Mouse (Mus musculus) embryonic facial prominence, embryonic 10.5 days (tissue): ENCODE results near the gene Zfp784. TPM values are rescaled to one million over a fixed set of nuclear protein-coding genes. Genes with fewer than 3 reads are reported as not detected.

Source experiments
- DNase-seq: peaks from one replicate; pipeline ENCODE4 v3.0.0-alpha.2; 2017; ENCODE audit warnings: low spot score
- H3K27ac ChIP-seq: fragments of 300-500 bp; sonication (generic); replicated peaks from 2 replicates; pipeline ENCODE4 v1.5.1; 2016; ENCODE audit warnings: mild to moderate bottlenecking
- H3K27me3 ChIP-seq: fragments of 300-500 bp; sonication (generic); replicated peaks from 2 replicates; pipeline ENCODE4 v1.6.1; 2016; ENCODE audit warnings: low read depth, mild to moderate bottlenecking; ENCODE audit not compliant: poor library complexity, severe bottlenecking
- H3K36me3 ChIP-seq: fragments of 300-500 bp; sonication (generic); replicated peaks from 2 replicates; pipeline ENCODE4 v1.6.1; 2016; ENCODE audit warnings: mild to moderate bottlenecking, moderate library complexity
- H3K4me1 ChIP-seq: fragments of 300-500 bp; sonication (generic); 2 replicates; pipeline ENCODE4 v1.6.1; 2016
- H3K4me3 ChIP-seq: fragments of 300-500 bp; sonication (generic); 2 replicates; pipeline ENCODE4 v1.5.1; 2016; ENCODE audit warnings: mild to moderate bottlenecking, moderate library complexity
- H3K9me3 ChIP-seq: fragments of 300-500 bp; sonication (generic); 2 replicates; pipeline ENCODE4 v1.6.1; 2016; ENCODE audit warnings: mild to moderate bottlenecking
- WGBS: fragments of 180-500 bp; shearing (Covaris S2); methylation state at CpG from one replicate; pipeline ENCODE4 v1.1.7; 2016; 5-methylcytosine and 5-hydroxymethylcytosine counted together
- polyA plus RNA-seq: library from polyadenylated mRNA; unstranded; fragments of >200 nt; fragmentation: Nextera tagmentation; extraction: Ambion mirVana; gene quantifications from 2 replicates; pipeline ENCODE4 v1.2.1, GENCODE M21; 2016

The Zfp784 gene
- polyA plus RNA-seq, 1 experiment from 2014 or later = 2.7 TPM

- Histone ChIP-seq H3K27ac (no peak overlapping the region), H3K4me3 (no peak overlapping the region), H3K27me3 (no peaks in the 10 kb centered on the region), H3K36me3 (peaks cover 99% of the 10 kb centered on the region), H3K9me3 (no peaks in the 10 kb centered on the region), H3K4me1 (no peaks in the 10 kb centered on the region)
- no peak for DNase-seq
- WGBS = 88% methylated on average over 1 of the region's 1 CpGs
These were observed 35.3 kb upstream of the Zfp784 start for GRCm38 (mm10) chr7:5073586-5073985.

DNA sequence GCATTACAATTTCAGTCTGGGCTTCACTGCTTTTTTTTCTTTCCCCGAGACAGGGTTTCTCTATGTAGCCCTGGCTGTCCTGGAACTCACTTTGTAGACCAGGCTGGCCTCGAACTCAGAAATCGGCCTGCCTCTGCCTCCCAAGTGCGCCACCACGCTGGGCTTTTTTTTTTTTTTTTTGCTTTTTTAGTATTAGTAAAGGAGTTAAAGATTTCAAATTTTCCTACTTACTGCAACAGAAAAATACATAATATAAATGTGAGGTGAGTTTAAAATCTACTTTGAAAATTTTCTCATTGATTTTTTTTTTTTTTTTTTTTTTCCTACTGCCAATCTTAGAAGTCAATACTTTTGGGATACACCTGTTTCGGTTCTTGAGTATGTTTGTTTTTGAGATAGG is 26.6 kb upstream of the Zfp784 start:
- Histone ChIP-seq H3K27ac (no peak overlapping the region), H3K9me3 (no peaks in the 10 kb centered on the region), H3K27me3 (no peaks in the 10 kb centered on the region), H3K36me3 (peaks cover 57% of the 10 kb centered on the region), H3K4me1 (peaks cover 27% of the 10 kb centered on the region), H3K4me3 (peak overlapping the region; percentile 67)
- WGBS = 94% methylated on average over 6 of the region's 6 CpGs
- no peak for DNase-seq

DNA sequence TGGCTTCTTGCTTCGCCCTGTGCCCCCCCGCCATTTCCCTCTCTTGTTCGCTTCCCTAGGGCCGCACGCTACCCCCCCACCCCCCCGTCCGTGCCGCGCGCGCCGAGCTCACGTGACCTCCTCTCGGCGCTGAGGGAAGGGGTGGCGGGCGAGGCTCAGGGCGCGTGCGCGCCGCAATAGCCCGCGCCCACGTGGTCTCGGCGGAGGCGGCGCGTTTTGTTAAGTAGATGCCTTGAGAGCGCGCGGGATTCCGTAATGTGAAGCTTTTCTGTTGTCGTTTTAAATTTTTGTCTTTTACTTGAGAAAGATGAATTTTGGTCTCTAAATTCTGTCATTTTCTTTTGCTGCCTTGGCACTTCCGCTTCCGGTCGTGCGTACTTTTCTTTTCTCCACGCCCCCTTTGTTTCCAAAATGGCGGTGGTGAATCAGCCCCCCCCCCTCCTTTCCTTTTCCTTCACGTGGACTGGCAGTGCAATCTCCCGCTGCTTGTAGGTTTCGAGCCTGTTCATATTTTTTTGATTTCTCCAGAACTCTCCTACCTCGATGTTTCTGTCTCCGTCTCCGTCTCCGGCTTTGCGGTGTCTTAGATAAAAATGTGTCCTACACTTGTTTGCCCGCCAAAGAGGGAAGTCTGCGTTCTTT is 24.2 kb upstream of the Zfp784 start:
- WGBS = under 1% methylated on average over 51 of the region's 51 CpGs
- H3K9me3 ChIP-seq = no peaks in the 10 kb centered on the region
- peak overlapping the region; percentile 67 for H3K4me3 ChIP-seq
- peak; percentile 86 for DNase-seq
- peaks cover 32% of the 10 kb centered on the region for H3K36me3 ChIP-seq
- H3K27me3 ChIP-seq = peaks cover 17% of the 10 kb centered on the region
- H3K4me1 ChIP-seq = peaks cover 34% of the 10 kb centered on the region
- peak overlapping the region; percentile 96 for H3K27ac ChIP-seq

- Histone ChIP-seq H3K4me1 (peaks cover 40% of the 10 kb centered on the region), H3K27ac (peak within 1 kb of the TSS; percentile 96), H3K27me3 (peaks cover 24% of the 10 kb centered on the region), H3K4me3 (peak within 1 kb of the TSS; percentile 67), H3K36me3 (peaks cover 26% of the 10 kb centered on the region), H3K9me3 (0 out of 2 replicates have a peak, but pooled peaks cover 2% of the 10 kb centered on the region)
- WGBS = 1% methylated on average over 65 of the region's 65 CpGs
- peak; percentile 97 for DNase-seq
These were observed 23.6 kb upstream of the Zfp784 start, which contains the start of gene U2af2 for GRCm38 (mm10) chr7:5061774-5062359. U2af2 (plus strand) TSS chr7:5062143.

DNA sequence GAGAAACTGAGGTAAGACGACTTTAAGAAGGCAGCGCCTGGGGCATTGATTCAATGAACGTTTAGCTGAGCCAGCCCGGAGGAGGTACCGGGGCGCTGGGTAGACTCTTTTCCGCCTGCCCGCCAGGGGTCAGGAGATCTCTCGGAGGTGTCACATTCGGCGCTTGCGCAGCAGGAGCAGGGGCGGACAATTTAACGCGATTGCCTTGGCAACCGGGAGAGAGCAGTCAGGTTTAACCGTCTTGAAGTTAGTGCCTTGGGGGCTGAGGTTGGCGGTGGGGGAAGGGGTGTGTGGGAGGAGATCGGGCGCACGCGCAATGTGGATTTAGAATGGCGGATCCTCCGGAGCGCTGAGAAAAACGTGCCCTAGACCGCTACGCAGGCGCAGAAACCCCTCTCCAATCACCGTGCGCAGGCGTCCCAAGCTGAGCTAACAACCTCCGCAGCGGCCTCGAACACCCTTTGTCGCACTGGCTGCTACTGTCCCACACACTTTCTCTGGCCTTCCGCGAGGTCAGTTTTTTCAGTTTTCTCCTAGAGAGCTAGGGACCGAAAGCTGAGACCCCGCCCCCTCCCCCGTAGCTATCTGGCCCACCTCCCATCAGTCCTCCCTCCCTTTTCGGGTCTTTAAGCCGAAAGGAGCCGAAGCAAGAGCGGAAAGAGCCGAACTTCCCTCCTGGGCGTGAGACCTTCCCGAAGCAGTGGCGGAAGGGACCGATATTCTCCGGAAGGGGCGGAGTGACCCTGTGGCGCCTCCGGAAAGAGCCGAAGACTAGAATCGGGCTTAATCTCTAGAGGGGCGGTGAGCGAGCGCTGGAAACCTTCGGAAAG is 22.9 kb upstream of the Zfp784 start:
- H3K27me3 ChIP-seq = peaks cover 31% of the 10 kb centered on the region
- peak; percentile 96 for DNase-seq
- peaks cover 19% of the 10 kb centered on the region for H3K36me3 ChIP-seq
- peak overlapping the region; percentile 67 for H3K4me3 ChIP-seq
- peaks cover 45% of the 10 kb centered on the region for H3K4me1 ChIP-seq
- WGBS = under 1% methylated on average over 60 of the region's 60 CpGs
- H3K9me3 ChIP-seq = 0 out of 2 replicates have a peak, but pooled peaks cover 3% of the 10 kb centered on the region
- H3K27ac ChIP-seq = peak overlapping the region; percentile 96

DNA sequence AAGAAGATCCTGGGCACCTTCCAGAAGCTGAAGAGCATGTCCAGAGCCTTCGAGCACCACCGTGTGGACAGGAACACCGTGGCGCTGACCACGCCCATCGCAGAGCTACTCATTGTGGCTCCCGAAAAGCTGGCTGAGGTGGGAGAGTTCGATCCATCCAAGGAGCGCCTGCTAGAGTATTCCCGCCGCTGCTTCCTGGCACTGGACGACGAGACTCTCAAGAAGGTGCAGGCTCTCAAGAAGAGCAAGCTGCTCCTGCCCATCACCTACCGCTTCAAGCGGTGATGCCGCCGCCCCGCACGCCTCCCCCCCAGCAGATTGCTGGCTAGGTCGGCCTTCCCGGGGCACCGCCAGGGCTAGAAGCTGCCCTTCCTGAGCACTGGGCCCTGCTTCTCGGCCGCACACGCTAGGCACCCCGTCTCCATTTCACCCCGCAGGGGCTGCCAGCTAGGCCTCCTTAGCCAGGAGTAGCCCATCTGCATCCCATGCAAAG is 22.0 kb upstream of the Zfp784 start:
- peaks cover 10% of the 10 kb centered on the region for H3K36me3 ChIP-seq
- peak overlapping the region; percentile 96 for H3K27ac ChIP-seq
- 0 out of 2 replicates have a peak, but pooled peaks cover 3% of the 10 kb centered on the region for H3K9me3 ChIP-seq
- peaks cover 39% of the 10 kb centered on the region for H3K27me3 ChIP-seq
- peak overlapping the region; percentile 67 for H3K4me3 ChIP-seq
- peaks cover 40% of the 10 kb centered on the region for H3K4me1 ChIP-seq
- 3% methylated on average over 27 of the region's 27 CpGs for WGBS
- DNase-seq = peak; percentile 85

GRCm38 (mm10) chr7:5059421-5059820 is 21.2 kb upstream of the Zfp784 start:
- Histone ChIP-seq H3K4me1 (peaks cover 40% of the 10 kb centered on the region), H3K4me3 (0 out of 2 replicates have a peak overlapping the region, but pooled peaks have one; percentile 67), H3K9me3 (0 out of 2 replicates have a peak, but pooled peaks cover 3% of the 10 kb centered on the region), H3K27me3 (peaks cover 48% of the 10 kb centered on the region), H3K27ac (no peak overlapping the region), H3K36me3 (peaks cover 4% of the 10 kb centered on the region)
- 90% methylated on average over 12 of the region's 12 CpGs for WGBS
- no peak for DNase-seq

DNA sequence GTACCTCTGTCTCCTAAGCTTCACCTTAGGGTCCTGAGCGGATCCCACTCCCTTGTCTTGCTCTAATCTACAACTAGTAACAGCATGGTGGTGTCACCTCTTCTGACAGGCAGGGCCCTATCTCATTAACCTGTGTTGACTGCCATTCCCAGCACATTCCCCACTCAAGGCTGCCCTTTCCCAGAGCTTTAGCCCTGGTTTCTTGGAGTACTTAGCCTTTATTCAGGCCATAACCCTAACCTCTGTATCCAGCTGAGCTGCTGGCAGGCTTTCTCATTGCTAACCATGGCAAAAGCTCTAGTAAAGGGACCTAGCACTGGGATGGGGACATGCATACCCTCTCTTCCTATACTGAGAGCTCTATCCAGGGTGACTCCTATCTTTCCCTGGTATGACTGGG is 20.4 kb upstream of the Zfp784 start:
- DNase-seq = no peak
- Histone ChIP-seq H3K4me1 (peaks cover 40% of the 10 kb centered on the region), H3K9me3 (0 out of 2 replicates have a peak, but pooled peaks cover 3% of the 10 kb centered on the region), H3K36me3 (no peaks in the 10 kb centered on the region), H3K27me3 (peaks cover 56% of the 10 kb centered on the region), H3K4me3 (peak overlapping the region; percentile 11; the same call in 1 of the 2 replicates), H3K27ac (no peak overlapping the region)
- WGBS = 86% methylated on average over 1 of the region's 1 CpGs

GRCm38 (mm10) chr7:5057804-5058203 is 19.6 kb upstream of the Zfp784 start:
- Histone ChIP-seq H3K4me3 (peak overlapping the region; percentile 63), H3K27ac (no peak overlapping the region), H3K4me1 (peaks cover 44% of the 10 kb centered on the region), H3K27me3 (peaks cover 64% of the 10 kb centered on the region), H3K9me3 (0 out of 2 replicates have a peak, but pooled peaks cover 3% of the 10 kb centered on the region), H3K36me3 (no peaks in the 10 kb centered on the region)
- DNase-seq = peak; percentile 26
- 33% methylated on average over 11 of the region's 11 CpGs for WGBS

DNA sequence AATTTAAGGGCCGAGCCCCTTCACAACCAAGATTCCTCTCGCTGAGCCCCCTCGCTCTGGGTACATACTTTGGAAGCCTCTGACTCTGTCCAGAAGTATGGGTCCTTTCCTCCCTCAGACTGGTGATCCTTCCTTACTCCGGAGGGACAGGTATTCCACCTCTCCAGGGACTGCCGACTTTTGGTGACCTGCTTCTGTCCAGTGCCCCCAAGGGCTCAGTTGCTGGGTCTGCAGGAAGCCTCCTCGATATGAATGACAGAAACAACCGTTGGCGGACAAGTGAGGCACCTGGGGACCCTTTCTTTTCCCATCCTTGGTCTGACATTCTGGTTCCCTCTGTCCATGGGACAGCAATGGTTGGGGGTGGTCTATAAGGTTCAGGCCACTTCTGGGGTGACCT is 19.1 kb upstream of the Zfp784 start:
- Histone ChIP-seq H3K4me3 (peak overlapping the region; percentile 63), H3K27me3 (peaks cover 68% of the 10 kb centered on the region), H3K27ac (no peak overlapping the region), H3K4me1 (peaks cover 48% of the 10 kb centered on the region), H3K9me3 (0 out of 2 replicates have a peak, but pooled peaks cover 3% of the 10 kb centered on the region), H3K36me3 (no peaks in the 10 kb centered on the region)
- 40% methylated on average over 8 of the region's 8 CpGs for WGBS
- DNase-seq = no peak

GRCm38 (mm10) chr7:5056651-5057263 is 18.5 kb upstream of the Zfp784 start:
- Histone ChIP-seq H3K27me3 (peaks cover 75% of the 10 kb centered on the region), H3K27ac (peak overlapping the region; percentile 74), H3K36me3 (no peaks in the 10 kb centered on the region), H3K4me3 (peak overlapping the region; percentile 63), H3K9me3 (0 out of 2 replicates have a peak, but pooled peaks cover 3% of the 10 kb centered on the region), H3K4me1 (peaks cover 54% of the 10 kb centered on the region)
- WGBS = 2% methylated on average over 55 of the region's 55 CpGs
- peak; percentile 64 for DNase-seq
